In genomic region chr1:136102551-136102950, GRCm38 (mm10) we compare ENCODE assay signal across 31 mouse cellular contexts. TPM values are rescaled to one million over a fixed set of nuclear protein-coding genes. Genes with fewer than 3 reads are reported as not detected.
A peak's percentile ranks its signal among the peaks of the same experiment; 100 is the strongest.
DNase-seq lines count a peak whose midpoint lies in the region; ATAC-seq and TF ChIP-seq lines count a peak whose summit lies in the region.
"Had no signal": no experiment of that assay in that cellular context is flagged by ENCODE, and none has a peak within 500 bp of the region (broad histone marks: within the 10 kb centered on the region; RNA-seq: fewer than 3 reads in every experiment).

No protein-coding gene starts in this region.

- H3K9me3 ChIP-seq in heart, embryonic 11.5 days (replicated peaks; ENCODE audit: control insufficient read depth, low read length), result no peaks in the 10 kb centered on the region
- H3K9me3 ChIP-seq in heart, embryonic 12.5 days (replicated peaks), result no peaks in the 10 kb centered on the region
- no peaks in the 10 kb centered on the region for H3K9me3 ChIP-seq in embryonic facial prominence, embryonic 10.5 days
- H3K9me3 ChIP-seq in forebrain, embryonic 15.5 days, result no peaks in the 10 kb centered on the region
- H3K9me3 ChIP-seq in limb, embryonic 10.5 days (replicated peaks), result no peaks in the 10 kb centered on the region
- H3K9me3 ChIP-seq: embryonic facial prominence, embryonic 12.5 days; midbrain, embryonic 13.5 days had no signal

- no peak for TF ChIP-seq POLR2A in thymus, adult 2 months (IDR thresholded peaks at IDR 0.05; ENCODE audit: control insufficient read depth, extremely low read depth, insufficient read depth, low read length, poor library complexity)

- no peaks in the 10 kb centered on the region for H3K27me3 ChIP-seq in heart, embryonic 11.5 days (ENCODE audit: control insufficient read depth, insufficient read depth, low read length)
- 0 out of 2 replicates have a peak, but pooled peaks cover 12% of the 10 kb centered on the region for H3K27me3 ChIP-seq in heart, embryonic 12.5 days (replicated peaks)
- H3K27me3 ChIP-seq in embryonic facial prominence, embryonic 10.5 days (replicated peaks; ENCODE audit: low read depth, poor library complexity, severe bottlenecking), result no peaks in the 10 kb centered on the region; the same call in 1 of the 2 replicates
- no peaks in the 10 kb centered on the region for H3K27me3 ChIP-seq in forebrain, embryonic 15.5 days
- 0 out of 2 replicates have a peak, but pooled peaks cover 5% of the 10 kb centered on the region for H3K27me3 ChIP-seq in limb, embryonic 10.5 days (ENCODE audit: low read depth, poor library complexity, severe bottlenecking)
- no peaks in the 10 kb centered on the region for H3K27me3 ChIP-seq in thymus, adult 2 months (ENCODE audit: control insufficient read depth, insufficient read depth, low read length)
- H3K27me3 ChIP-seq: embryonic facial prominence, embryonic 12.5 days; midbrain, embryonic 13.5 days had no signal

- no peak overlapping the region for H3K9ac ChIP-seq in heart, embryonic 11.5 days (ENCODE audit: low read depth, low read length)
- H3K9ac ChIP-seq in heart, embryonic 12.5 days, result no peak overlapping the region
- no peak overlapping the region for H3K9ac ChIP-seq in forebrain, embryonic 15.5 days (replicated peaks)
- H3K9ac ChIP-seq: embryonic facial prominence, embryonic 12.5 days; heart, embryonic 13.5 days; limb, embryonic 13.5 days; midbrain, embryonic 13.5 days had no signal

- peaks cover 17% of the 10 kb centered on the region; the same call in 1 of the 2 replicates for H3K4me1 ChIP-seq in heart, embryonic 11.5 days (ENCODE audit: control insufficient read depth, insufficient read depth, low read length)
- H3K4me1 ChIP-seq in heart, embryonic 12.5 days (replicated peaks), result peaks cover 37% of the 10 kb centered on the region
- H3K4me1 ChIP-seq in embryonic facial prominence, embryonic 10.5 days, result peaks cover 28% of the 10 kb centered on the region
- H3K4me1 ChIP-seq in forebrain, embryonic 15.5 days, result peaks cover 35% of the 10 kb centered on the region
- peaks cover 17% of the 10 kb centered on the region for H3K4me1 ChIP-seq in limb, embryonic 10.5 days
- H3K4me1 ChIP-seq in thymus, adult 2 months (replicated peaks; ENCODE audit: control insufficient read depth, insufficient read depth, low read length), result no peaks in the 10 kb centered on the region
- H3K4me1 ChIP-seq: embryonic facial prominence, embryonic 12.5 days; limb, embryonic 13.5 days had no signal

- H3K4me2 ChIP-seq in heart, embryonic 11.5 days, result no peak overlapping the region
- no peak overlapping the region for H3K4me2 ChIP-seq in heart, embryonic 12.5 days
- H3K4me2 ChIP-seq in forebrain, embryonic 15.5 days (replicated peaks), result no peak overlapping the region
- H3K4me2 ChIP-seq: embryonic facial prominence, embryonic 12.5 days; heart, embryonic 13.5 days; limb, embryonic 13.5 days; midbrain, embryonic 13.5 days had no signal

- ATAC-seq in heart, embryonic 11.5 days (replicated peaks; ENCODE audit: insufficient number of reproducible peaks, low FRiP score, low TSS enrichment), result no peak
- ATAC-seq in heart, embryonic 12.5 days (ENCODE audit: insufficient number of reproducible peaks, low FRiP score), result no peak
- 0 out of 2 replicates have a peak, but pooled peaks have one; percentile 1 for ATAC-seq in forebrain, embryonic 15.5 days (replicated peaks)
- ATAC-seq: activated CD4-positive, CD25-positive, alpha-beta regulatory T cell, adult 4 months; inflammation-experienced regulatory T-cells, adult 6 months had no signal

- TF ChIP-seq CTCF in thymus, adult 2 months (IDR thresholded peaks at IDR 0.05; ENCODE audit: borderline replicate concordance, control insufficient read depth, extremely low read depth, insufficient read depth, low read length, poor library complexity), result no peak

- H3K27ac ChIP-seq in heart, embryonic 11.5 days (ENCODE audit: low read depth, low read length), result 0 out of 2 replicates have a peak overlapping the region, but pooled peaks have one; percentile 6
- no peak overlapping the region for H3K27ac ChIP-seq in heart, embryonic 12.5 days (ENCODE audit: poor library complexity, severe bottlenecking)
- H3K27ac ChIP-seq in embryonic facial prominence, embryonic 10.5 days (replicated peaks), result peak overlapping the region; percentile 35; the same call in 1 of the 2 replicates
- peak overlapping the region; percentile 89 for H3K27ac ChIP-seq in forebrain, embryonic 15.5 days (replicated peaks)
- H3K27ac ChIP-seq in limb, embryonic 10.5 days, result 0 out of 2 replicates have a peak overlapping the region, but pooled peaks have one; percentile 19
- H3K27ac ChIP-seq in thymus, adult 2 months (ENCODE audit: control insufficient read depth, insufficient read depth, low read length), result no peak overlapping the region
- H3K27ac ChIP-seq: embryonic facial prominence, embryonic 12.5 days; gastrocnemius, adult 2 months; heart, embryonic 13.5 days; limb, embryonic 13.5 days; midbrain, embryonic 13.5 days had no signal

- WGBS in heart, embryonic 11.5 days (ENCODE audit: insufficient replicate concordance), result 50% methylated on average over 3 of the region's 3 CpGs
- WGBS in heart, embryonic 12.5 days, result 62% methylated on average over 3 of the region's 3 CpGs
- 88% methylated on average over 3 of the region's 3 CpGs for WGBS in embryonic facial prominence, embryonic 10.5 days
- 46% methylated on average over 3 of the region's 3 CpGs for WGBS in forebrain, embryonic 15.5 days
- WGBS in limb, embryonic 10.5 days, result 75% methylated on average over 3 of the region's 3 CpGs
- WGBS in thymus, adult 2 months, result 89% methylated on average over 3 of the region's 3 CpGs

- intact Hi-C loops in heart, postnatal 25 days (cut with DNase I), result no loop called here

- no peak for DNase-seq in embryonic facial prominence, embryonic 10.5 days (ENCODE audit: low spot score)
- no peak for DNase-seq in limb, embryonic 10.5 days (ENCODE audit: low spot score)
- no peak for DNase-seq in thymus, adult 2 months
- DNase-seq in heart, postnatal 25 days (ENCODE audit: low spot score), result no peak
- DNase-seq in cerebellum, adult 9-10 months, result no peak
- DNase-seq: adrenal gland, postnatal 14 days; B cell, adult 2 months; cerebellum, adult 9-11 months; gastrocnemius, adult 2 months; heart, postnatal 14 days; kidney, adult 18-20 months; kidney, postnatal 4 days; lung, adult 18-20 months; lung, postnatal 14 days; right cerebral cortex, postnatal 25 days; spleen, adult 18-20 months; thymus, postnatal 14 days had no signal

- H3K36me3 ChIP-seq in heart, embryonic 11.5 days (ENCODE audit: control insufficient read depth, insufficient read depth, low read length), result no peaks in the 10 kb centered on the region
- no peaks in the 10 kb centered on the region for H3K36me3 ChIP-seq in heart, embryonic 12.5 days
- H3K36me3 ChIP-seq in embryonic facial prominence, embryonic 10.5 days (replicated peaks), result no peaks in the 10 kb centered on the region
- H3K36me3 ChIP-seq in forebrain, embryonic 15.5 days, result no peaks in the 10 kb centered on the region
- no peaks in the 10 kb centered on the region for H3K36me3 ChIP-seq in limb, embryonic 10.5 days
- no peaks in the 10 kb centered on the region for H3K36me3 ChIP-seq in thymus, adult 2 months (ENCODE audit: control insufficient read depth, insufficient read depth, low read length)
- H3K36me3 ChIP-seq: embryonic facial prominence, embryonic 12.5 days; heart, embryonic 13.5 days; limb, embryonic 13.5 days; midbrain, embryonic 13.5 days had no signal

- no peak overlapping the region for H3K4me3 ChIP-seq in heart, embryonic 11.5 days (ENCODE audit: low read depth, low read length)
- no peak overlapping the region for H3K4me3 ChIP-seq in heart, embryonic 12.5 days
- no peak overlapping the region for H3K4me3 ChIP-seq in embryonic facial prominence, embryonic 10.5 days
- H3K4me3 ChIP-seq in forebrain, embryonic 15.5 days, result no peak overlapping the region
- no peak overlapping the region for H3K4me3 ChIP-seq in limb, embryonic 10.5 days
- no peak overlapping the region for H3K4me3 ChIP-seq in thymus, adult 2 months (ENCODE audit: control insufficient read depth, insufficient read depth, low read length)
- H3K4me3 ChIP-seq: embryonic facial prominence, embryonic 12.5 days; gastrocnemius, adult 2 months; heart, embryonic 13.5 days; limb, embryonic 13.5 days; midbrain, embryonic 13.5 days had no signal

RNA-seq across cellular contexts. Expression of gene Kif21b, which starts 28.6 kb away (rescaled TPM):
- polyA plus RNA-seq in heart, embryonic 11.5 days (2014; fragmentation: Nextera tagmentation; extraction: Ambion mirVana), result 3.9 TPM in 2 replicates
- 3.3 and 3.4 TPM in 2 replicates for polyA plus RNA-seq in heart, embryonic 12.5 days (2016; fragmentation: Nextera tagmentation; extraction: Ambion mirVana)
- polyA plus RNA-seq in embryonic facial prominence, embryonic 10.5 days (2016; fragmentation: Nextera tagmentation; extraction: Ambion mirVana), result 6.5 and 7.3 TPM in 2 replicates
- polyA plus RNA-seq in forebrain, embryonic 15.5 days (2015; fragmentation: Nextera tagmentation; extraction: Ambion mirVana), result 71.9 and 75.0 TPM in 2 replicates
- polyA plus RNA-seq in limb, embryonic 10.5 days (2016; fragmentation: Nextera tagmentation; extraction: Ambion mirVana), result 7.2 and 10.9 TPM in 2 replicates
- 224 and 247 TPM in 2 replicates for polyA plus RNA-seq in thymus, adult 2 months (2012; rRNA removed)
- total RNA-seq in heart, postnatal 25 days (2021), result under 1 TPM; 0.75 TPM

RNA-seq across cellular contexts. Expression of gene Cacna1s, which starts 50.0 kb away (rescaled TPM):
- 0.69 and 0.79 TPM in 2 replicates for polyA plus RNA-seq in heart, embryonic 11.5 days (2014; fragmentation: Nextera tagmentation; extraction: Ambion mirVana)
- polyA plus RNA-seq in heart, embryonic 12.5 days (2016; fragmentation: Nextera tagmentation; extraction: Ambion mirVana), result 0.57 and 0.78 TPM in 2 replicates
- 0.06 and 0.16 TPM in 2 replicates for polyA plus RNA-seq in embryonic facial prominence, embryonic 10.5 days (2016; fragmentation: Nextera tagmentation; extraction: Ambion mirVana)
- 0.47 and 0.54 TPM in 2 replicates for polyA plus RNA-seq in forebrain, embryonic 15.5 days (2015; fragmentation: Nextera tagmentation; extraction: Ambion mirVana)
- polyA plus RNA-seq in limb, embryonic 10.5 days (2016; fragmentation: Nextera tagmentation; extraction: Ambion mirVana), result 0.06 TPM in 1 of 2 replicates, not detected in the other
- 2.3 and 3.7 TPM in 2 replicates for polyA plus RNA-seq in thymus, adult 2 months (2012; rRNA removed)
- 1 to 10 TPM; 3.6 to 3.7 TPM for total RNA-seq in heart, postnatal 25 days (2021)
- total RNA-seq: MEL had no signal

RNA-seq across cellular contexts. Expression of gene Ascl5, which starts 51.9 kb away (rescaled TPM):
- polyA plus RNA-seq in heart, embryonic 11.5 days (2014; fragmentation: Nextera tagmentation; extraction: Ambion mirVana), result 0.44 TPM in 1 of 2 replicates, not detected in the other
- not detected in 2 replicates for polyA plus RNA-seq in heart, embryonic 12.5 days (2016; fragmentation: Nextera tagmentation; extraction: Ambion mirVana)
- 0.47 TPM in 1 of 2 replicates, not detected in the other for polyA plus RNA-seq in embryonic facial prominence, embryonic 10.5 days (2016; fragmentation: Nextera tagmentation; extraction: Ambion mirVana)
- polyA plus RNA-seq in forebrain, embryonic 15.5 days (2015; fragmentation: Nextera tagmentation; extraction: Ambion mirVana), result 0.60 TPM in 1 of 2 replicates, not detected in the other
- not detected in 2 replicates for polyA plus RNA-seq in limb, embryonic 10.5 days (2016; fragmentation: Nextera tagmentation; extraction: Ambion mirVana)
- polyA plus RNA-seq in thymus, adult 2 months (2012; rRNA removed), result not detected in 2 replicates
- total RNA-seq in heart, postnatal 25 days (2021), result not detected
- total RNA-seq: adrenal gland, postnatal 14 days; CH12.LX; gastrocnemius, adult 2 months; gastrocnemius, postnatal 4 days; heart, postnatal 14 days; MEL had no signal
- polyA plus RNA-seq: activated CD4-positive, CD25-positive, alpha-beta regulatory T cell, adult 4 months; heart, embryonic 13.5 days; inflammation-experienced regulatory T-cells, adult 6 months; kidney, embryonic 16.5 days; limb, embryonic 13.5 days; midbrain, embryonic 13.5 days; neural tube, embryonic 11.5 days had no signal

Comparison
In these comparisons a context has a peak if more than half of its experiments do, and no peak if none do; other contexts are left out.
1. H3K27ac ChIP-seq: peak in heart, embryonic 11.5 days (single experiment), embryonic facial prominence, embryonic 10.5 days (single experiment), forebrain, embryonic 15.5 days (single experiment) and limb, embryonic 10.5 days (single experiment); none in heart, embryonic 12.5 days (single experiment) and thymus, adult 2 months (single experiment).